Mouse (Mus musculus): ENCODE results near the gene Olfr694. TPM values are rescaled to one million over a fixed set of nuclear protein-coding genes. Genes with fewer than 3 reads are reported as not detected.

Olfr694 gene
- polyA plus RNA-seq, 1 experiment from 2014 or later = not detected

DNA sequence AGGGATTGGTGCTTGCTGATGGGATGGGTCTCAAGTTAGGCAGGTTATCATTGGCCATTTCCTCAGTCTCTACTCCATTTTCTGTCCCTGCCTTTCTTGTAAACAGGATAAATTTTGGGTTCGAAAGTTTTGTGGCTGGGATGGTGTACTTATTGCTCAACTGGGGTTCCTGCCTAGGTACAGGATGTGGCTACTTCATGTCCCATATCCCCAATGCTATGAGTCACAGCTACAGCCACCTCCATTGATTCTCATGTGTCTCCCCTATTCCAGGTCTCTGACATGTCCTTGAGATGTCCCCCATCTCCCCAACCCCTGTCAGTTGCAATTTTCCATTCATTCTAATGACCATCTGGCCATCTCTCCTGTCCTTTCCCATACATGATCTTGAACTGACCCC lies 5.3 kb upstream of the Olfr694 start:
- Histone ChIP-seq H3K27ac (replicated peaks) (no peak overlapping the region), H3K4me2 (replicated peaks; ENCODE audit: low read depth) (no peak overlapping the region), H3K4me1 (replicated peaks; ENCODE audit: control insufficient read depth, insufficient read depth) (no peaks in the 10 kb centered on the region), H3K9me3 (ENCODE audit: control insufficient read depth, low read length) (no peaks in the 10 kb centered on the region), H3K4me3 (ENCODE audit: low read depth, low read length) (no peak overlapping the region), H3K9ac (ENCODE audit: low read length) (no peak overlapping the region), H3K27me3 (ENCODE audit: control insufficient read depth, insufficient read depth, low read length) (no peaks in the 10 kb centered on the region), H3K36me3 (ENCODE audit: control insufficient read depth, insufficient read depth, low read length) (no peaks in the 10 kb centered on the region)
- no peak for DNase-seq (ENCODE audit: low spot score)
- no peak for TF ChIP-seq CTCF (IDR thresholded peaks at IDR 0.05; ENCODE audit: low read depth)
- TF ChIP-seq EP300 (optimal IDR thresholded peaks at IDR 0.05) = no peak
- ATAC-seq (ENCODE audit: low FRiP score, low TSS enrichment) = no peak
- WGBS = 64% methylated on average over 1 of the region's 1 CpGs

- H3K27ac ChIP-seq (replicated peaks) = no peak overlapping the region
- H3K9ac ChIP-seq (ENCODE audit: low read length) = no peak overlapping the region
- 85% methylated on average over 3 of the region's 3 CpGs for whole genome bisulfite sequencing
- no peak overlapping the region for H3K4me3 ChIP-seq (ENCODE audit: low read depth, low read length)
- no peaks in the 10 kb centered on the region for H3K36me3 ChIP-seq (ENCODE audit: control insufficient read depth, insufficient read depth, low read length)
- H3K27me3 ChIP-seq (ENCODE audit: control insufficient read depth, insufficient read depth, low read length) = no peaks in the 10 kb centered on the region
- ATAC-seq (ENCODE audit: low FRiP score, low TSS enrichment) (no peak), DNase-seq (ENCODE audit: low spot score) (no peak)
- no peak overlapping the region for H3K4me2 ChIP-seq (replicated peaks; ENCODE audit: low read depth)
- no peak for TF ChIP-seq CTCF (IDR thresholded peaks at IDR 0.05; ENCODE audit: low read depth)
- no peak for TF ChIP-seq EP300 (optimal IDR thresholded peaks at IDR 0.05)
- no peaks in the 10 kb centered on the region for H3K4me1 ChIP-seq (replicated peaks; ENCODE audit: control insufficient read depth, insufficient read depth)
- H3K9me3 ChIP-seq (ENCODE audit: control insufficient read depth, low read length) = no peaks in the 10 kb centered on the region
These were observed 1.4 kb upstream of the Olfr694 start for GRCm38 (mm10) chr7:106692976-106693375.

- H3K27me3 ChIP-seq (ENCODE audit: control insufficient read depth, insufficient read depth, low read length) = no peaks in the 10 kb centered on the region
- no peak overlapping the region for H3K4me2 ChIP-seq (replicated peaks; ENCODE audit: low read depth)
- no peak for ATAC-seq (ENCODE audit: low FRiP score, low TSS enrichment)
- H3K4me1 ChIP-seq (replicated peaks; ENCODE audit: control insufficient read depth, insufficient read depth) = no peaks in the 10 kb centered on the region
- no peaks in the 10 kb centered on the region for H3K36me3 ChIP-seq (ENCODE audit: control insufficient read depth, insufficient read depth, low read length)
- no peak overlapping the region for H3K9ac ChIP-seq (ENCODE audit: low read length)
- no peaks in the 10 kb centered on the region for H3K9me3 ChIP-seq (ENCODE audit: control insufficient read depth, low read length)
- 75% methylated on average over 2 of the region's 2 CpGs for WGBS
- H3K27ac ChIP-seq (replicated peaks) = no peak overlapping the region
- no peak overlapping the region for H3K4me3 ChIP-seq (ENCODE audit: low read depth, low read length)
- DNase-seq (ENCODE audit: low spot score) = no peak
- no peak for TF ChIP-seq CTCF (IDR thresholded peaks at IDR 0.05; ENCODE audit: low read depth)
- TF ChIP-seq EP300 (optimal IDR thresholded peaks at IDR 0.05) = no peak
These were observed 6.2 kb downstream of the Olfr694 start for GRCm38 (mm10) chr7:106685382-106685781.

- no peak for DNase-seq (ENCODE audit: low spot score)
- Histone ChIP-seq H3K4me3 (ENCODE audit: low read depth, low read length) (no peak within 1 kb of the TSS), H3K9me3 (ENCODE audit: control insufficient read depth, low read length) (no peaks in the 10 kb centered on the region), H3K27me3 (ENCODE audit: control insufficient read depth, insufficient read depth, low read length) (no peaks in the 10 kb centered on the region), H3K36me3 (ENCODE audit: control insufficient read depth, insufficient read depth, low read length) (no peaks in the 10 kb centered on the region), H3K9ac (ENCODE audit: low read length) (no peak within 1 kb of the TSS), H3K4me2 (replicated peaks; ENCODE audit: low read depth) (no peak within 1 kb of the TSS), H3K27ac (replicated peaks) (no peak within 1 kb of the TSS), H3K4me1 (replicated peaks; ENCODE audit: control insufficient read depth, insufficient read depth) (no peaks in the 10 kb centered on the region)
- no peak for TF ChIP-seq EP300 (optimal IDR thresholded peaks at IDR 0.05)
- no peak for TF ChIP-seq CTCF (IDR thresholded peaks at IDR 0.05; ENCODE audit: low read depth)
- no peak for ATAC-seq (ENCODE audit: low FRiP score, low TSS enrichment)
These were observed 11.1 kb downstream of the Olfr694 start, which contains the start of gene Olfr693 for GRCm38 (mm10) chr7:106680484-106680883. Olfr693 (minus strand) TSS chr7:106680584.

- Histone ChIP-seq H3K4me3 (ENCODE audit: low read depth, low read length) (no peak overlapping the region), H3K9me3 (ENCODE audit: control insufficient read depth, low read length) (no peaks in the 10 kb centered on the region), H3K36me3 (ENCODE audit: control insufficient read depth, insufficient read depth, low read length) (no peaks in the 10 kb centered on the region), H3K9ac (ENCODE audit: low read length) (no peak overlapping the region), H3K27ac (replicated peaks) (no peak overlapping the region), H3K4me1 (replicated peaks; ENCODE audit: control insufficient read depth, insufficient read depth) (no peaks in the 10 kb centered on the region), H3K27me3 (ENCODE audit: control insufficient read depth, insufficient read depth, low read length) (no peaks in the 10 kb centered on the region), H3K4me2 (replicated peaks; ENCODE audit: low read depth) (no peak overlapping the region)
- DNase-seq (ENCODE audit: low spot score) (no peak), ATAC-seq (ENCODE audit: low FRiP score, low TSS enrichment) (no peak)
- TF ChIP-seq CTCF (IDR thresholded peaks at IDR 0.05; ENCODE audit: low read depth) = no peak
- no peak for TF ChIP-seq EP300 (optimal IDR thresholded peaks at IDR 0.05)
These were observed 39.3 kb downstream of the Olfr694 start for GRCm38 (mm10) chr7:106652344-106652652.

GRCm38 (mm10) chr7:106651555-106652343 lies 39.9 kb downstream of the Olfr694 start:
- H3K27ac ChIP-seq (replicated peaks) = no peak overlapping the region
- no peaks in the 10 kb centered on the region for H3K4me1 ChIP-seq (replicated peaks; ENCODE audit: control insufficient read depth, insufficient read depth)
- H3K9me3 ChIP-seq (ENCODE audit: control insufficient read depth, low read length) = no peaks in the 10 kb centered on the region

More at GRCm38 (mm10) chr7:106651555-106652343, 39.9 kb downstream of the Olfr694 start:
- Histone ChIP-seq H3K36me3 (ENCODE audit: control insufficient read depth, insufficient read depth, low read length) (no peaks in the 10 kb centered on the region), H3K4me2 (replicated peaks; ENCODE audit: low read depth) (no peak overlapping the region), H3K27me3 (ENCODE audit: control insufficient read depth, insufficient read depth, low read length) (no peaks in the 10 kb centered on the region), H3K9ac (ENCODE audit: low read length) (no peak overlapping the region), H3K4me3 (ENCODE audit: low read depth, low read length) (no peak overlapping the region)
- TF ChIP-seq CTCF (IDR thresholded peaks at IDR 0.05; ENCODE audit: low read depth) = no peak
- TF ChIP-seq EP300 (optimal IDR thresholded peaks at IDR 0.05) = no peak
- no peak for ATAC-seq (ENCODE audit: low FRiP score, low TSS enrichment)
- DNase-seq (ENCODE audit: low spot score) = no peak
